Mouse (Mus musculus): ENCODE data around the gene Mrto4. TPM values are rescaled to one million over a fixed set of nuclear protein-coding genes. Genes with fewer than 3 reads are reported as not detected.

Mrto4 gene
- polyA plus RNA-seq, 1 experiment from 2014 or later: 126 TPM

DNA sequence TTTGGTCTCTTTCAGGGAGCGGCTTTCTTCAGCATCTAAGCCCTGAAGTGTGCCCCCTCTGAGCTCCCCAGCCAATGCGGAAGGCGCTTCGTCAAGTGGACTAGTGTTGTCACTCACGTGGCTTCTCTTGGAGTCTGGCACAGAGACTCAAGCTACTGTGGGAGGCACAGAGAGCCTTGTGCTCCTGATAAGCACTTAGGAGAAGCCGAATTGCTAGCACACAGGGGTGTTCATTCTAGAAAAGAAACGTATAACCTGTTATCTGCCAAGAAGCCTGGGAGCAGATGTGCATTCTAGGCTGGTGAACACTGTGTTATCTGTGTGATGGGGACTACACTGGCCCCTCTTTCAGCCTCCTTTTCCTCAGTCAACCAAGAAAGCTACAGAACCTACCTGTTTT is 16.9 kb downstream of the Mrto4 start:
- 0 out of 2 replicates have a peak, but pooled peaks cover 4% of the 10 kb centered on the region for H3K4me1 ChIP-seq
- H3K36me3 ChIP-seq (replicated peaks): no peaks in the 10 kb centered on the region
- H3K27me3 ChIP-seq: peaks cover 23% of the 10 kb centered on the region
- no peak overlapping the region for H3K4me3 ChIP-seq (replicated peaks)
- no peak for ATAC-seq (ENCODE audit: low FRiP score)
- H3K9ac ChIP-seq: no peak overlapping the region
- no peak overlapping the region for H3K4me2 ChIP-seq
- no peaks in the 10 kb centered on the region for H3K9me3 ChIP-seq
- H3K27ac ChIP-seq: no peak overlapping the region
- 77% methylated on average over 7 of the region's 7 CpGs for WGBS

DNA sequence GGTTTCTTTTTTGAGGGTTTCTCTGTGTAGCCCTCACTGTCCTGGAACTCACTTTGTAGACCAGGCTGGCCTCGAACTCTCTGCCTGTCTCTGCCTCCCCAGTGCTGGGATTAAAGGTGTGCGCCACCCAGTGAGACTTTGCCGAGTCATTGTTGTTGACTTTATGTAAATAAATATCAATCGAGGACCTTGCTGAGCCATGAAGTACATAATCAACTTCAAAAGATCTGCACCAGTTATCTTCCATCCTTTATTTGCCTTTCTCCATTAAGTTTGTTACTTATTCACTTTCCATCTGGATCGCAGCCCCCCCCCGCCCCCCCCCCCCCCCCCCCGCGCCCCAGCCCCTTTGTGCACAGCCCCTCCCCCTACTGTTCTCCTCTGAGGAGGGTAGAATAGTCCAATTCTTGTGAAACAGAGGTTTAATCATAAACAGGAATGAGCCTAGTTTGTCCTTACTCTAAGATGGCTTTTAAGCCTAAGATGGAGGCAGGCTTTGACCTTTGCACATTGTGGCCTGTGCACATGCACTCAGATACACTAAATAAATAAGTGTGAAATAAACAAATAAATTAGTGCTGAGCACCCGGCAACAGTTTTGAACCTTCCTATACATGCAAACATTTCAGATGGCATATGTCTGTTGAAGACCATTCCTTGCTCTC is 17.6 kb downstream of the Mrto4 start:
- no peak overlapping the region for H3K4me2 ChIP-seq
- WGBS: 80% methylated on average over 6 of the region's 9 CpGs
- no peak overlapping the region for H3K4me3 ChIP-seq (replicated peaks)
- 0 out of 2 replicates have a peak, but pooled peaks cover 5% of the 10 kb centered on the region for H3K4me1 ChIP-seq
- no peak for ATAC-seq (ENCODE audit: low FRiP score)
- no peak overlapping the region for H3K27ac ChIP-seq
- no peaks in the 10 kb centered on the region for H3K9me3 ChIP-seq
- H3K27me3 ChIP-seq: peaks cover 23% of the 10 kb centered on the region
- no peak overlapping the region for H3K9ac ChIP-seq
- no peaks in the 10 kb centered on the region for H3K36me3 ChIP-seq (replicated peaks)

DNA sequence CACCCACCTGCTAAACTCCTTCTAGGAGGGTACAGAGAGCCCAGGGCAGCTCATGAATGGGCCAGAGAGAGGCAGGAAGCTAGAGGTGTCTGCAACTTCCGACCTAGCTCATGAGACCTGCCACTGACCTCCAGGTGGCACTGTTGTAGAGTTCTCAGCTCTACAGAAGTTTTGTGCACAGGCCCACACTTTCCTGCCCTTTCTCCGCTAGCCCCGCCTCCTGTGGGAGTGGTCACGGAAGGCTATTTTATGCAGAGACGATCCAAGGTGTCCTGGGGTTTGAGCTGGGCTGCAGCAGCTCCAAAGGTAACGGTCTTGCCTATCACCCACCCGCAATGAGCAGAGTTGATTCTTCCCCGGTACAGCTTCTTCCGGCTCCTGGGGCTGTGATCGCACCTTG is 21.8 kb downstream of the Mrto4 start:
- Histone ChIP-seq H3K36me3 (replicated peaks) (no peaks in the 10 kb centered on the region), H3K27ac (no peak overlapping the region), H3K4me1 (0 out of 2 replicates have a peak, but pooled peaks cover 5% of the 10 kb centered on the region), H3K9me3 (no peaks in the 10 kb centered on the region), H3K9ac (no peak overlapping the region), H3K4me3 (replicated peaks) (peak overlapping the region; percentile 19), H3K4me2 (peak overlapping the region; percentile 44), H3K27me3 (peaks cover 6% of the 10 kb centered on the region; the same call in 1 of the 2 replicates)
- WGBS: 10% methylated on average over 10 of the region's 10 CpGs
- ATAC-seq (ENCODE audit: low FRiP score): no peak

DNA sequence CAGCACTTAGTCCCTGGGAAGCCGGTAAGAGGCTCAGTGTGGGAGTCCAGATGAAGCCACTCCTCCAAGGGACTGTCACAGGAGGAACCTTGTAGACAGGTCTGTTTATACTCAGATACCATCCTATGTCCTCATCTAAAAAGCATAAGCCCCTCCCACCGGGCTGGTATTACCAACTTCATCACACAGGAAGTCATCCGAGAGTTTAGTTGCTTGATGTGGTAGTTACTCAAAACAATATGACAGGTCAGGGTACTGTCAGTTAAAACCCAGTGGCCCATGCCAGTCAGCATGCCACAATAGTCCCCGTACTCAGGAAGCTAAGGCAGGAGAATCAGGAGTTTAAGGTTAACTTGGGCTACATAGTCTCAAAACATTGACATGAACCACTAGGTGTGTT is 32.6 kb downstream of the Mrto4 start:
- Histone ChIP-seq H3K9me3 (no peaks in the 10 kb centered on the region), H3K27me3 (no peaks in the 10 kb centered on the region), H3K4me2 (no peak overlapping the region), H3K4me3 (replicated peaks) (no peak overlapping the region), H3K9ac (no peak overlapping the region), H3K4me1 (no peaks in the 10 kb centered on the region), H3K27ac (no peak overlapping the region), H3K36me3 (replicated peaks) (peaks cover 41% of the 10 kb centered on the region)
- ATAC-seq (ENCODE audit: low FRiP score): no peak
- WGBS: 96% methylated on average over 4 of the region's 4 CpGs

DNA sequence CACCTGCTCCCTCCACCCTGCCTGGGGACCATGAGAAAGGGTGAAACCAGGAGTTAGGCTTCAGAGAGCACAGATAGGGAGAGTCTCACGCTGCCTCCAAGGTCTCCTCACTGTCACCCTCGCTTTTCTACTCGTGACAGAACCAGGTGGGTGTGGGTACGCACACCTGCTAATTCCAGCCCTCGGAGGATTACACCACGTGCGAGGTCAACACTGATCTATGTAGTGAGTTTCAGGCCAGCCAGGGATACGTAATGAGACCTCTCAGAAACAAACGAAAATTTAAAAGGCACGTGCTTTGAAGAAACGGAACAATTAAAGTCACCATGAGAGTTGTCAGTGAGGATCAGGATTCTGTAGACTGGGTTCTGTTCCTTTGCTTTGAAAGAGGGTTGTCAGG is 33.9 kb downstream of the Mrto4 start:
- Histone ChIP-seq H3K4me1 (no peaks in the 10 kb centered on the region), H3K27ac (no peak overlapping the region), H3K27me3 (no peaks in the 10 kb centered on the region), H3K4me2 (no peak overlapping the region), H3K4me3 (replicated peaks) (no peak overlapping the region), H3K9ac (no peak overlapping the region), H3K36me3 (replicated peaks) (peaks cover 50% of the 10 kb centered on the region), H3K9me3 (no peaks in the 10 kb centered on the region)
- ATAC-seq (ENCODE audit: low FRiP score): no peak
- WGBS: 92% methylated on average over 11 of the region's 11 CpGs

DNA sequence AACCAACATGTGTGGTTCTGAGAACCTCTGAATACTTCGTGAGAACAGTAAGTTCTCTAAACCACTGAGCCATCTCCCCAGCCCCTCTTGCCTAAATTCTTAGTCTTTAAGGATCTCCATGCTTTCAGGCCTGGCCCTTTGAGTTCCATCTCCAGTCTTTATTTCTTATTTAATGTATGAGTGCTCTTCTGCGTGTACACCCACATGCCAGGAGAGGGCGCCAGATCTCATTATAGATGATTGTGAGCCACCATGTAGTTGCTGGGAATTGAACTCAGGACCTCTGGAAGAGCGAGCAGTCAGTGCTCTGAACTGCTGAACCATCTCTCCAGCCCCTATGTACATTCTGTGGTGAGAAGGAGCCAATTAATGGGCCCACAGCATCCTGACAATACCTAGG is 39.7 kb downstream of the Mrto4 start:
- H3K27me3 ChIP-seq: peaks cover 5% of the 10 kb centered on the region; the same call in 1 of the 2 replicates
- no peak overlapping the region for H3K4me3 ChIP-seq (replicated peaks)
- H3K36me3 ChIP-seq (replicated peaks): peaks cover 31% of the 10 kb centered on the region
- H3K9ac ChIP-seq: no peak overlapping the region
- no peak overlapping the region for H3K4me2 ChIP-seq
- WGBS: 61% methylated on average over 4 of the region's 4 CpGs
- no peaks in the 10 kb centered on the region for H3K9me3 ChIP-seq
- H3K27ac ChIP-seq: no peak overlapping the region
- peaks cover 26% of the 10 kb centered on the region for H3K4me1 ChIP-seq
- no peak for ATAC-seq (ENCODE audit: low FRiP score)

DNA sequence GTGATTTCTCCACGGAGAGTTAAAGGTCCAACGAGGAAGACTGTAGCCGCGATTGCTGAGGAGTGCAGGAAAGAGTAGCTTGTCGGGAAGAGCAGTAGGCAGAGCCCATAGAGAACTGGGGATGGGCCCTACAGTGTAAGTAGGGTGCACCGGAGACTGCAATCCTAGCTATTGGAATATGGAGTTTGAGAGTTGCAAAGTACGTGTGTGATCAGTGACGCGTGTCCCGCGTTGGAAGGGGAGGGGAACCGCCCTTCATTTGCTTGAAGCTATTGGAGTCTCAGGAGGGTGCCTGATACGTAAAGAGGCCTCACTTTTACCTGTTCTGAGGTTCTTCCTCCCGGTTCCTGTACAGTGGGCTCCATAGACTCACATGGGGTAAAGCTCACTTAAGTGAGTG is 40.7 kb downstream of the Mrto4 start:
- Histone ChIP-seq H3K4me1 (peaks cover 26% of the 10 kb centered on the region), H3K9me3 (no peaks in the 10 kb centered on the region), H3K27ac (no peak overlapping the region), H3K36me3 (replicated peaks) (peaks cover 22% of the 10 kb centered on the region), H3K4me2 (peak overlapping the region; percentile 97), H3K27me3 (peaks cover 5% of the 10 kb centered on the region; the same call in 1 of the 2 replicates), H3K4me3 (replicated peaks) (peak overlapping the region; percentile 86), H3K9ac (peak overlapping the region; percentile 91)
- no peak for ATAC-seq (ENCODE audit: low FRiP score)
- 24% methylated on average over 14 of the region's 14 CpGs for WGBS

DNA sequence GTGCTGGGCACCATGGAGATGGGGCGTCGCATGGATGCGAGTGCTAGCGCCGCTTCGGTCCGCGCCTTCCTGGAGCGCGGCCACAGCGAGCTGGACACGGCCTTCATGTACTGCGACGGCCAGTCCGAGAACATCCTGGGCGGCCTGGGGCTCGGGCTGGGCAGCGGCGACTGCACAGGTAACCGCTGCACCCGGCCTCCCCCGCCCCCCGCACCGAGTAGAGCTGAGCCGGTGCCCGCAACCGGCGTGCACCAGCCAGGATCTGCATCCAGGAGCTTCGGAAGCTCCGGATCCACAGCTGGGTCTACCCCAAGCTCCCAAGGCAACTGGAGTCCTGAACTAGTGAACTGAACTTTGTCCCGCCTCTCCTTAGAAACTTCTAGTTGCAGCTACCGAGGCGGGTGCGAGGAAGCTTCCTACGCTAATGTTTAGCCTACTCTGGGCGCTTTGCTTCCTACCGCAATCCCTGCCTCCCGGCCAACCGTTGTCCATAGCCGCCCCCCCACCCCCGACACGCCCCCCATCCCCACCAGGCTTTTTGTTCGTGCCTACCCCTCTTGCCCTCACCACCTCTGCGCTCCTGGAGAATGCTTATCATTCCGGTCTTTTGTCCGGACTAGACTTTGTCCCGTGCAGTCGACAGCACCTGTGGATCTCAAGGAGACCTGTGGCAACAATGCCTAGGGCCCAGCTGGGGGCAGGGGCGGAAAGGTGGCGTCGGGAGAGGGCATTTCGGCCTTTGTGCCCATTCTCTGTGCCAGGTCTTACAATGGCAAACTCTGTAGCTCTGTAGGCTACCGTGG is 41.3 kb downstream of the Mrto4 start:
- Histone ChIP-seq H3K27ac (peak overlapping the region; percentile 69; the same call in 1 of the 2 replicates), H3K9ac (peak overlapping the region; percentile 91), H3K36me3 (replicated peaks) (peaks cover 22% of the 10 kb centered on the region), H3K27me3 (peaks cover 5% of the 10 kb centered on the region; the same call in 1 of the 2 replicates), H3K9me3 (no peaks in the 10 kb centered on the region), H3K4me2 (peak overlapping the region; percentile 97), H3K4me1 (peaks cover 26% of the 10 kb centered on the region), H3K4me3 (replicated peaks) (peak overlapping the region; percentile 86)
- peak; percentile 79 for ATAC-seq (ENCODE audit: low FRiP score)
- under 1% methylated on average over 53 of the region's 53 CpGs for WGBS

DNA sequence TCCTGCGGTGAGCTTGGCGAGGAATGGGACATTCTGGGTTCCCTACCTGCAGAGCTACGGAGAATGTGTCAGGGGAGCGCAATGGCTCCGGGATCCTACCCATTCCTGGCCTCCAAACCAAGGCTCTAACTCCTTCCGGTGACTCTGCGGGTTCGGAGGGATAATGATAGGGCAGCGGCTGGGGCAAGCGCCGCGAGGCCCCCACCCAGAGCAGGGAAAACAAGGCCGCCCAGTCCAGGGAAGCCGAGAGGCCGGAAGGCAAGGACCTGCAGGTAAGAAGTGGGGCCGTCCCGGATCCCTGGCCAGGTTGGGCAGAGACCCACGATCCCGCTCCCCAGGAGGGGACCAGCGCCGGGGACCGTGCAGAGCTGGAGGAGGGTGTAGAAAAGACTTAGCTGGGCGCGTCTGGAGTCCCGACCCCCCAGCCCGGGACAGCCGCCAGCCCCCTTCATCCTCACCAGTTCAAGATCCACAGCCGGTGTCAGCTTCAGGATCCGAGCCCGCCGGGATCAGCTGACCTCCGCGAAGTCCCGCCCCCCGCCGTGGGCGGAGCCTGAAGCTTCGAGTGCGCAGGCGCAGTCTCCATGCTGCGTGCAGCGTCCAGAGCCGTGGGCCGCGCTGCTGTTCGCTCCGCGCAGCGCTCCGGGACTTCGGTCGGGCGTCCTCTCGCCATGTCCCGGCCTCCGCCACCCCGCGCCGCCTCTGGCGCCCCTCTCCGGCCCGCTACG is 42.0 kb downstream of the Mrto4 start, which contains the start of the genes Pqlc2 and Akr7a5:
Gene Pqlc2 (minus strand): TSS at position 538 of the 728 bp plus-strand sequence.
Gene Akr7a5 (plus strand): TSS at position 574 of the 728 bp plus-strand sequence.
- peak within 1 kb of the TSS; percentile 69; the same call in 1 of the 2 replicates for H3K27ac ChIP-seq
- peak within 1 kb of the TSS; percentile 86 for H3K4me3 ChIP-seq (replicated peaks)
- WGBS: under 1% methylated on average over 63 of the region's 63 CpGs

DNA sequence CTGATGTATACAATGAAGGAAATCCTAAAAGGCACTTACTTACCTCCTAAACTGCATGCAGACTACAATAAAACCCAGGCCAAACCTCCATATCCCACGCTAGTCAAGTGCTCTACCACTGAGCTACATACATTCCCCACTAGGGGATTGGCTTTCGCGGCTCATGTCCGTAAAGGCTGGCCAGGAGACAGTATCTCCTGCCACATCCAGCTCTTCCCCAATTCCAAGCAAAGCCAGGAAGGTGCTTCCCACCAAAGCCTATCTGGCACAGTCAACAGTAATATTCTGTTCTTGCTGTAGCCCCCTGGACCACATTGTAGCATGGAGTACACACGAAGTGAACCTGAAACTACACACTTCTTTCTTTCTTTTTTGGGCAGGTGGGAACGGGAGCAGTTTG is 42.7 kb downstream of the Mrto4 start:
- peak overlapping the region; percentile 86 for H3K4me3 ChIP-seq (replicated peaks)
- peak overlapping the region; percentile 97 for H3K4me2 ChIP-seq
- H3K36me3 ChIP-seq (replicated peaks): peaks cover 11% of the 10 kb centered on the region
- peak overlapping the region; percentile 91 for H3K9ac ChIP-seq
- 17% methylated on average over 6 of the region's 6 CpGs for WGBS
- peaks cover 5% of the 10 kb centered on the region; the same call in 1 of the 2 replicates for H3K27me3 ChIP-seq
- H3K9me3 ChIP-seq: no peaks in the 10 kb centered on the region
- H3K4me1 ChIP-seq: peaks cover 26% of the 10 kb centered on the region
- ATAC-seq (ENCODE audit: low FRiP score): no peak
- no peak overlapping the region; the same call in 1 of the 2 replicates for H3K27ac ChIP-seq

More for the DNA sequence above, 42.0 kb downstream of the Mrto4 start, which contains the start of the genes Pqlc2 and Akr7a5:
- H3K4me1 ChIP-seq: peaks cover 26% of the 10 kb centered on the region
- peaks cover 5% of the 10 kb centered on the region; the same call in 1 of the 2 replicates for H3K27me3 ChIP-seq
- H3K4me2 ChIP-seq: peak within 1 kb of the TSS; percentile 97
- peaks cover 18% of the 10 kb centered on the region for H3K36me3 ChIP-seq (replicated peaks)
- ATAC-seq (ENCODE audit: low FRiP score): peak; percentile 92
- H3K9me3 ChIP-seq: no peaks in the 10 kb centered on the region
- H3K9ac ChIP-seq: peak within 1 kb of the TSS; percentile 91

DNA sequence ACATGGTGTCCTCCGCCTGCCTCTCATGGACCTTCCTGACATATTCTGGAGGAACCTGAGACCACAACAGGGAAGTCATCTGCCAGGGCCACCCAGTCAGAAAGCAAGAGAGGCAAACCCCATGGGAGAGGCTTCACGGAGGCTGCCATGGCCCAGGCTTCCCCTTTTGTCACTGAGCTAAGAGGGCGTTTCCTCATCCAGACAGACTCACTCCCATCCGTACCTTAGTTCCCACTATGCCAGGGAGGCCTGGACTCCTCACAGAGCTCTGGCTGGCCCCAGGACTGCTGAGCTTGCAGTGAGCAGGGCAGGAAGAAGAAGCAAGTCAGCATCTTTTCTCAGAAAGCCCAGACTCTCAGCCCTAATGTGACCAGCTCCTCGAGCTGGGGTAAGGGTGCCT is 44.5 kb downstream of the Mrto4 start:
- Histone ChIP-seq H3K27ac (no peak overlapping the region), H3K9me3 (no peaks in the 10 kb centered on the region), H3K9ac (no peak overlapping the region), H3K4me1 (peaks cover 26% of the 10 kb centered on the region), H3K36me3 (replicated peaks) (peaks cover 3% of the 10 kb centered on the region), H3K4me3 (replicated peaks) (no peak overlapping the region), H3K27me3 (peaks cover 5% of the 10 kb centered on the region; the same call in 1 of the 2 replicates), H3K4me2 (no peak overlapping the region)
- ATAC-seq (ENCODE audit: low FRiP score): no peak
- 90% methylated on average over 5 of the region's 5 CpGs for WGBS

DNA sequence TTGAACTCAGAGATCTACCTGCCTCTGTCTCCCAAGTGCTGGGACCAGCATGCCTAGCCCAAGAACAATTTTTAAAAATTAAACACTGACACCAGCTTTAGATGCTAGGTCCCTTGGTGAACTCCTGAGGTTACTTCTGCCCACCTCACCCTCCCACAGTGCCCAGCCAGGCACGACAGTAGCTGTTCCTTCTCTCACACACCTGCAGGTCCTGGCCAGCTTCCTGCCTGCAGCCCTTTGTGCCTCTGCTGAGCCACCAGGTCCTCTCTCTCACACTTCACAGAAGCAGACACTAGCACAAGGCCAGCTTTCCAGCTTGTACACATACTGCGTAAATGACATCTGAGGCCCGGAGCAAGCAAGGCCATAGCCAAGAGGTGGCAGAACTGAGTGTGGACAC is 46.9 kb downstream of the Mrto4 start:
- 94% methylated on average over 3 of the region's 3 CpGs for WGBS

More for the DNA sequence above, 46.9 kb downstream of the Mrto4 start:
- H3K27me3 ChIP-seq: 0 out of 2 replicates have a peak, but pooled peaks cover 5% of the 10 kb centered on the region
- H3K9ac ChIP-seq: no peak overlapping the region
- peaks cover 18% of the 10 kb centered on the region for H3K36me3 ChIP-seq (replicated peaks)
- H3K4me2 ChIP-seq: no peak overlapping the region
- no peak overlapping the region for H3K4me3 ChIP-seq (replicated peaks)
- H3K9me3 ChIP-seq: no peaks in the 10 kb centered on the region
- H3K4me1 ChIP-seq: peaks cover 12% of the 10 kb centered on the region
- no peak for ATAC-seq (ENCODE audit: low FRiP score)
- H3K27ac ChIP-seq: no peak overlapping the region

Data from forebrain, embryonic 12.5 days (tissue).